Mouse (Mus musculus) cortical plate, adult 2 months (tissue): ENCODE data around the gene Spns2. TPM values are rescaled to one million over a fixed set of nuclear protein-coding genes. Genes with fewer than 3 reads are reported as not detected.

ENCODE experiments used
- H3K27ac ChIP-seq: fragments of 200-500 bp; 2 replicates; pipeline ENCODE4 v1.5.1; 2012; ENCODE audit warnings: low read length, control low read depth, inconsistent platforms; ENCODE audit not compliant: insufficient read depth
- H3K4me1 ChIP-seq: fragments of 200-500 bp; 2 replicates; pipeline ENCODE4 v1.6.1; 2011; ENCODE audit warnings: low read length; ENCODE audit not compliant: control insufficient read depth, insufficient read depth
- H3K4me3 ChIP-seq: fragments of 200-500 bp; 2 replicates; pipeline ENCODE4 v1.5.1; 2011; ENCODE audit warnings: mild to moderate bottlenecking, low read length, control low read depth; ENCODE audit not compliant: insufficient read depth
- CTCF ChIP-seq: fragments of 200-500 bp; IDR thresholded peaks from 2 replicates; pipeline ENCODE4 v1.5.1; 2011; ENCODE audit warnings: mild to moderate bottlenecking, control low read depth, low read length; ENCODE audit not compliant: insufficient read depth; ENCODE audit errors: extremely low read depth
- POLR2A ChIP-seq: fragments of 200-500 bp; IDR thresholded peaks from 2 replicates; pipeline ENCODE4 v1.6.1; 2011; ENCODE audit warnings: mild to moderate bottlenecking, low read length, control low read depth; ENCODE audit not compliant: insufficient read depth; ENCODE audit errors: extremely low read depth
- polyA plus RNA-seq: library from polyadenylated mRNA; depleted of rRNA; stranded (reverse); fragments of >200 nt; gene quantifications from 2 replicates; pipeline ENCODE4 v1.2.3, GENCODE M21; 2012

The Spns2 gene
- polyA plus RNA-seq, 1 experiment: 45.2 TPM

- no peaks in the 10 kb centered on the region for H3K4me1 ChIP-seq
- TF ChIP-seq CTCF (no peak), POLR2A (no peak)
- no peak overlapping the region for H3K4me3 ChIP-seq
- no peak overlapping the region for H3K27ac ChIP-seq
Observed at GRCm38 (mm10) chr11:72477653-72478052, 12.1 kb downstream of the Spns2 start.

GRCm38 (mm10) chr11:72477182-72477581 is 12.5 kb downstream of the Spns2 start:
- TF ChIP-seq CTCF: no peak
- TF ChIP-seq POLR2A: no peak
- Histone ChIP-seq H3K27ac (no peak overlapping the region), H3K4me3 (no peak overlapping the region), H3K4me1 (no peaks in the 10 kb centered on the region)

GRCm38 (mm10) chr11:72476074-72476625 is 13.6 kb downstream of the Spns2 start:
- Histone ChIP-seq H3K4me3 (no peak overlapping the region), H3K27ac (no peak overlapping the region), H3K4me1 (no peaks in the 10 kb centered on the region)
- TF ChIP-seq POLR2A (no peak), CTCF (no peak)

- peaks cover 1% of the 10 kb centered on the region; the same call in 1 of the 2 replicates for H3K4me1 ChIP-seq
- no peak overlapping the region for H3K4me3 ChIP-seq
- no peak for TF ChIP-seq CTCF
- TF ChIP-seq POLR2A: no peak
- no peak overlapping the region for H3K27ac ChIP-seq
Observed at GRCm38 (mm10) chr11:72475408-72475807, 14.3 kb downstream of the Spns2 start.

- TF ChIP-seq POLR2A (no peak), CTCF (no peak)
- H3K4me3 ChIP-seq: no peak overlapping the region
- H3K27ac ChIP-seq: no peak overlapping the region
- peaks cover 4% of the 10 kb centered on the region for H3K4me1 ChIP-seq
Observed at GRCm38 (mm10) chr11:72474926-72475325, 14.8 kb downstream of the Spns2 start.

- Histone ChIP-seq H3K4me3 (no peak overlapping the region), H3K27ac (no peak overlapping the region), H3K4me1 (peaks cover 6% of the 10 kb centered on the region)
- no peak for TF ChIP-seq CTCF
- no peak for TF ChIP-seq POLR2A
Observed at GRCm38 (mm10) chr11:72473540-72473939, 16.2 kb downstream of the Spns2 start.

- no peak overlapping the region for H3K27ac ChIP-seq
- peaks cover 12% of the 10 kb centered on the region for H3K4me1 ChIP-seq
- TF ChIP-seq POLR2A (no peak), CTCF (no peak)
- H3K4me3 ChIP-seq: no peak overlapping the region
Observed at GRCm38 (mm10) chr11:72471381-72471780, 18.3 kb downstream of the Spns2 start.

GRCm38 (mm10) chr11:72470004-72470403 is 19.7 kb downstream of the Spns2 start:
- H3K4me1 ChIP-seq: peaks cover 12% of the 10 kb centered on the region
- no peak overlapping the region for H3K4me3 ChIP-seq
- peak overlapping the region; percentile 22; the same call in 1 of the 2 replicates for H3K27ac ChIP-seq
- TF ChIP-seq CTCF: no peak
- TF ChIP-seq POLR2A: no peak

- no peak overlapping the region for H3K4me3 ChIP-seq
- TF ChIP-seq CTCF: no peak
- no peak for TF ChIP-seq POLR2A
- 0 out of 2 replicates have a peak overlapping the region, but pooled peaks have one; percentile 13 for H3K27ac ChIP-seq
- H3K4me1 ChIP-seq: peaks cover 12% of the 10 kb centered on the region
Observed at GRCm38 (mm10) chr11:72469217-72469616, 20.5 kb downstream of the Spns2 start.

- H3K27ac ChIP-seq: 0 out of 2 replicates have a peak overlapping the region, but pooled peaks have one; percentile 13
Observed at GRCm38 (mm10) chr11:72468525-72468924, 21.2 kb downstream of the Spns2 start.

More at GRCm38 (mm10) chr11:72468525-72468924, 21.2 kb downstream of the Spns2 start:
- no peak overlapping the region for H3K4me3 ChIP-seq
- no peak for TF ChIP-seq CTCF
- TF ChIP-seq POLR2A: no peak
- peaks cover 12% of the 10 kb centered on the region for H3K4me1 ChIP-seq
